Mouse (Mus musculus) bone marrow macrophage, adult 2 months (primary cell): ENCODE results near the gene Aqp3.

Source experiments
- CTCF ChIP-seq: IDR thresholded peaks from 2 replicates; pipeline ENCODE4 v1.5.1; 2012; ENCODE audit warnings: low read depth, mild to moderate bottlenecking, low read length, moderate library complexity
- POLR2A ChIP-seq: IDR thresholded peaks from 2 replicates; pipeline ENCODE4 v1.6.1; 2012; ENCODE audit warnings: mild to moderate bottlenecking, low read depth, low read length, borderline replicate concordance

DNA sequence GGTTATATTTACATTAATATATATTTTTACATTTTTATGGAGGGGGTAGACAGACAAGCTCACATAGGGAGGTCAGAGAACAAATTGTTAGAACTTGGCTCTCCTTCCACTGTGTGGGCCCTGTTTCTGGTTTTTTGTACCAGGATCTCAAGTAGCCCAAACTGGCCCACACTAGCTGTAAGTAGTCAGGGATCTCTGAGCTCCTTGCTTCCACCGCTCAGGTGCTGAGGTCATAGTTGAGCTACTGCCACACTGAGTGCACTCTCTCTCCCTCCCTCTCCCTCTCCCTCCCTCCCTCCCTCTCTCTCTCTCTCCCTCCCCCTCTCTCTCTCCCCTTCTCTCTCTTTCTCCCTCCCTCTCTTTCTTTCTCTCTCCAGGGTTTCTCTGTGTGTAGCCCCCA is 41.7 kb downstream of the Aqp3 start:
- TF ChIP-seq CTCF (no peak), POLR2A (no peak)
